Mouse (Mus musculus): ENCODE data around the gene Hsd17b2.

GRCm38 (mm10) chr8:117779344-117779743 is 77.6 kb downstream of the Hsd17b2 start:
- TF ChIP-seq CTCF (IDR thresholded peaks at IDR 0.05; ENCODE audit: extremely low read depth, insufficient read depth, insufficient read length, insufficient replicate concordance), result no peak
- no peak for TF ChIP-seq POLR2A (IDR thresholded peaks at IDR 0.05; ENCODE audit: low read depth, low read length)
